Mouse (Mus musculus) left cerebral cortex, adult 9 months (tissue): ENCODE measurements around the gene Pde4d.

ENCODE experiments used
- DNase-seq, 2 experiments: peaks; one replicate each; pipeline ENCODE4 v3.0.0; 2022; ENCODE audit warnings: low spot score in 2 of 2

Pde4d gene

GRCm38 (mm10) chr13:109774791-109775190 lies 1325.0 kb downstream of the Pde4d start:
- no peak for DNase-seq

GRCm38 (mm10) chr13:109775197-109775596 lies 1325.4 kb downstream of the Pde4d start:
- no peak for DNase-seq

- DNase-seq = peak; percentile 52 to 94
These were observed 1326.4 kb downstream of the Pde4d start for GRCm38 (mm10) chr13:109776116-109776515.

GRCm38 (mm10) chr13:109776995-109777394 lies 1327.2 kb downstream of the Pde4d start:
- no peak for DNase-seq

- no peak for DNase-seq
These were observed 1327.7 kb downstream of the Pde4d start for GRCm38 (mm10) chr13:109777441-109777840.

DNA sequence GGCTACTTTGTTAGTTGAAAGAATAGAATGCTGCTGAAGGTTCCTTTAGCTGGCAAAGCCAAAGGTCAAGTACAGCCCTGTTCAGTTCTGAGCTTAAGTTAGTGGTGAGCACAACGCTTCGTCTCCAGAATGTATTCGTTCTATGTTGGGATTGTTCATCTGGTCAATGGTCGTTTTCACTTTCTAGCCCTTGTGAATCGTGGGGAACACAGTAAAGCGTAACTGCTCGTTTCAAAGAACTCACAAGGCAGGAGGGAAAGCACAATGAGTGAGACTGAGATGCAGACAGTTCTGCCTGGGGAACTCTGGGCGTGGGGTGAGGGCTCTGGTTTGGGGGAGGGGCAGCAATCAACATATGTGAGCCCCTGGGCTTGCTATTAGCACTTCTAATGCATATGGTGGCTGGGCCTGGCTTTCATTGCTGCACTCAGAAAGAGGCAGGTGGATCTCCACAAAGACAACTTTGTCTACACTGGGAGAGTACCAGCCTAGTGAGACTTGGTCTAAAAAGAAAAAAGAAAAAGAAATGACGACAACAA lies 1328.6 kb downstream of the Pde4d start:
- no peak for DNase-seq

GRCm38 (mm10) chr13:109781466-109781865 lies 1331.7 kb downstream of the Pde4d start:
- no peak for DNase-seq

GRCm38 (mm10) chr13:109788604-109789003 lies 1338.9 kb downstream of the Pde4d start:
- no peak for DNase-seq

- DNase-seq = no peak
These were observed 1339.4 kb downstream of the Pde4d start for GRCm38 (mm10) chr13:109789151-109789550.

GRCm38 (mm10) chr13:109790045-109790715 lies 1340.4 kb downstream of the Pde4d start:
- no peak for DNase-seq

- DNase-seq = no peak
These were observed 1344.2 kb downstream of the Pde4d start for GRCm38 (mm10) chr13:109793918-109794317.

- DNase-seq = no peak
These were observed 1348.9 kb downstream of the Pde4d start for GRCm38 (mm10) chr13:109798651-109799050.

DNA sequence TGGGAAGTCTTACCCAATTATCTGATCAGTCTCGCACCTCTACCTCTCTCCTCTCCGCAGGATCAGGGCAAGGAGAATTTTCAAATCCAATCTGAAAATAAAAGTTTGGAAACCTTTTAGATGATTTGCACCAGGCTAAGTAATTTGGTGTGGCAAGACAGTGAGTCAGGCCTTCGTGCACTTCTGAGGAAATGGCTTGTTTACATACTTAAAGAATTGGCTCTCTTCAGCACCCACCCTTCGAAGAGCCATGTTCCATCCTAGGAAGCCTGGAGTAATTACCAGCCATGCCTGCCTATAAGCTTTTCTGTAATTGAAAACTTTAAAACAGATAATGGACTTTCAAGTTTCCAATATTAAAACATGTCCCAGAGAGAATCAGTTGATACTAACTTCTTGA lies 1352.5 kb downstream of the Pde4d start:
- DNase-seq = no peak

DNA sequence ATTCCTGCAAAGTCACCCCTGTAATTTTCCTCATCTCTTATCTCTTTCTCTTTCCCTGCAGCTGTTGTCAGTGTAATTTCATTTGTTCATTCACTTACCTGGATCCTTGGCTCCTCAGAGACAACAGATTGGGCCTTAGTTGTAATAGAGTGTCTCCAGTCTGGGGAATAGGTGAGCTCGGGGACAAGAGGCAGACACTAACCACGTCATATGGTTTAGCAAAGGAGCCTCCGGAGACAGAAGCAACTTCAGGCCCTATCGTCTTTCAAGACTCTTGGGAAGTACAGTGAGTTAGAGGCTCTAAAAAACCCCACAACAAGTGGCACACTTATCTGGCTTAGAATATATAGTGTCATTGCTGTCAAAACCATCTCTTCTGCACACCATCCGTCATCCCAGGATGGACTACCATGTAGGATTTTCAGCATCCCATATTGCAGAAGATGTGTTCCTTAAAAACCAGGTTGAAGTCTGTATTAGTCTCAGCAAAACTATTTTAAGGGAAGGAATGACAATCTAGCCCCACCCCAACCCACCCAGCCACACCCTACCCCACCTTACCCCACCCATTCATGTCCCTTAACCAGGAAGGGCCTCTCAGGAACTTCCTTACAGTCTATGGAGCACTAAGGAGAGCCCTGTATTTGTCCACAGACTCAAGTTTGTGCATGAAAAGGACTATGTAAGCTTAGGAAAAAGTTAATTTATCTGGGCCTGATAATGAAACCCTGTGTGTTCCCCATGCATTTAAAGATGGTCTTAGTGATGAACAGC lies 1356.6 kb downstream of the Pde4d start:
- DNase-seq = no peak

GRCm38 (mm10) chr13:109807036-109807435 lies 1357.3 kb downstream of the Pde4d start:
- no peak for DNase-seq

GRCm38 (mm10) chr13:109807446-109807845 lies 1357.7 kb downstream of the Pde4d start:
- no peak for DNase-seq

DNA sequence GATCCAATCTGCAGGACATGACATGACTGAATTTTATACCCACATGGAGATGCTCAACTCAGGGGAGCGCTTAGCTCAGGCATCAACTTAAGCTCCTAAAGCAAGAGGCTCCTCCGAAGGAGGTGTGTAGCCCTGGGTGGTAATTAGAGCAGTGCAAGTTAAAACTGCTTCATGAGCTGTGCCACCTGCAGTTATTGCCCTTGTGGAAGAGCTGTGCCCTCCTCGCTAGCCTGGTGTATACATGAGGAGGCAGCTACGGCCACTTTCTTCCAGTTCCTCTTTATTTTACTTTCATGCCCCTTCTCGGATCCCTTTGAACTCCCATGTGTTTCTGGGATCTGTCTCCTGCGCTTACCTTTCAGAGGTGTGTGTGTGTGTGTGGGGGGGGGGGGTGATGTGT lies 1358.3 kb downstream of the Pde4d start:
- no peak for DNase-seq

GRCm38 (mm10) chr13:109808946-109809345 lies 1359.2 kb downstream of the Pde4d start:
- no peak for DNase-seq

GRCm38 (mm10) chr13:109809646-109810045 lies 1359.9 kb downstream of the Pde4d start:
- no peak for DNase-seq

- DNase-seq = no peak
These were observed 1364.2 kb downstream of the Pde4d start for GRCm38 (mm10) chr13:109813924-109814323.

GRCm38 (mm10) chr13:109819071-109819470 lies 1369.3 kb downstream of the Pde4d start:
- no peak for DNase-seq

- no peak for DNase-seq
These were observed 1370.4 kb downstream of the Pde4d start for GRCm38 (mm10) chr13:109820141-109820540.

GRCm38 (mm10) chr13:109820866-109821265 lies 1371.1 kb downstream of the Pde4d start:
- DNase-seq = no peak
